Mouse (Mus musculus) activated CD4-positive, CD25-positive, alpha-beta regulatory T cell (primary cell): Measurements from ENCODE around the gene Ccdc7b. TPM values are rescaled to one million over a fixed set of nuclear protein-coding genes. Genes with fewer than 3 reads are reported as not detected.

Experiments used
- polyA plus RNA-seq, 2 experiments: library from polyadenylated mRNA; unstranded; fragments of 100-300 nt; shearing (Covaris generic); gene quantifications; one replicate each; pipeline ENCODE4 v1.2.1; 2017

Gene Ccdc7b
- not detected for polyA plus RNA-seq

GRCm38 (mm10) chr8:129066834-129067233, at the start of gene Ccdc7b:
Gene Ccdc7b, plus strand, starts transcription at chr8:129067134.

GRCm38 (mm10) chr8:129065417-129065816, 1.5 kb upstream of the Ccdc7b start, which contains the start of gene Ccdc7a:
Gene Ccdc7a, minus strand, starts transcription at chr8:129065517.

GRCm38 (mm10) chr8:129131561-129131960, 64.6 kb downstream of the Ccdc7b start, which contains the start of gene Gm10999:
Gene Gm10999, minus strand, starts transcription at chr8:129131661.

Other genes starting within 250 kb of the Ccdc7b start
- under 1 TPM; 0.17 to 0.44 TPM for gene Ccdc7a, start 1.6 kb upstream of the Ccdc7b start, polyA plus RNA-seq
- gene Gm10999, start 64.5 kb downstream of the Ccdc7b start, polyA plus RNA-seq: not detected
- gene 2610044O15Rik8, start 167.3 kb downstream of the Ccdc7b start, polyA plus RNA-seq: 10 to 100 TPM; 21.8 to 23.5 TPM